Mouse (Mus musculus): Measurements from ENCODE around the gene Sh2d3c. TPM values are rescaled to one million over a fixed set of nuclear protein-coding genes. Genes with fewer than 3 reads are reported as not detected.

Sh2d3c gene
- polyA plus RNA-seq, 1 experiment, result not detected

DNA sequence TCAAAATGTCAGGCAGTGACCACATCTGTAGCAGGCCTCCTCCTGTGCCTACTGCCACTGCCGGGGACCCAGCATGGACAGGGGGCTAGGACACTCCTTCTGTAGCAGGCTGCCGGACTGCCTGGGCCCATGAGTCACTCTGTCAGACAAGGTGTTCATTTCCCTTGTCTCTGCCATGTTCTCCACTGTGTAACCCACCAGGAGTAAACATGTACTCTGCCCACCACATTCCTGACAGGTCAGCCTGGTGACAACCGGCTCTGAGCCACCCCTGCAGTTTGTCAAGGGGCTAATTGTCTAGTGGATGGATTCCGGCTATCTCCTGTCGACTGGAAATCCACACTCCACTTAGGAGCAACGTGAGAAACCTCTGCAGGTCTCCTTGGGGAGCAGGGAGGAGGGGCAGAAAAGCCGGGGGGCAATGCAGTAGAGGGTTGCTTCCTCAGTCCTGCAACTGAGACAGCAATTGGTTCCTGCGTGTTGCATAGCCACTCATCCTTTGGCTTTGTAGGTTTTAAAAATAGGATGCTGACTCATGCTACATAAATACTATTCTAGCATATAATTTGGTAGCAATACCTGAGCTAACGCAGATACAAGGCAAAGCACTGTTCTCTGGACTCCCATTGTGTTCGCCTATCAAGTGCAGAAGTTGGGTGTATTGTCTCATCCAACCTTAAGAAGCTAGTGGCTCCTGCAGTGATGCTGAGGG, 77.6 kb downstream of the Sh2d3c start:
- Histone ChIP-seq H3K27ac (ENCODE audit: insufficient read depth, low read depth, low read length) (peak overlapping the region; percentile 65), H3K4me1 (ENCODE audit: control insufficient read depth, insufficient read depth, low read length) (peaks cover 25% of the 10 kb centered on the region), H3K4me3 (ENCODE audit: insufficient read depth, low read depth, low read length) (no peak overlapping the region)
- TF ChIP-seq POLR2A (IDR thresholded peaks at IDR 0.05; ENCODE audit: insufficient read depth, low read depth, low read length) (no peak), CTCF (IDR thresholded peaks at IDR 0.05; ENCODE audit: insufficient read depth, low read depth, low read length) (no peak)
- WGBS, result 32% methylated on average over 10 of the region's 10 CpGs

Other genes starting within 250 kb of the Sh2d3c start
- not detected in 2 replicates for gene Fam102a, start 185.7 kb upstream of the Sh2d3c start, polyA plus RNA-seq (2012; ENCODE audit: insufficient read depth, insufficient read length, low replicate concordance, missing spikeins)
- gene Dpm2, start 150.2 kb upstream of the Sh2d3c start, polyA plus RNA-seq (2012; ENCODE audit: insufficient read depth, insufficient read length, low replicate concordance, missing spikeins), result not detected in 2 replicates
- gene Pip5kl1, start 146.3 kb upstream of the Sh2d3c start, polyA plus RNA-seq (2012; ENCODE audit: insufficient read depth, insufficient read length, low replicate concordance, missing spikeins), result not detected in 2 replicates
- not detected in 2 replicates for gene 9430097D07Rik, start 145.4 kb upstream of the Sh2d3c start, polyA plus RNA-seq (2012; ENCODE audit: insufficient read depth, insufficient read length, low replicate concordance, missing spikeins)
- not detected in 2 replicates for gene St6galnac4, start 134.0 kb upstream of the Sh2d3c start, polyA plus RNA-seq (2012; ENCODE audit: insufficient read depth, insufficient read length, low replicate concordance, missing spikeins)
- not detected in 2 replicates for gene St6galnac6, start 121.3 kb upstream of the Sh2d3c start, polyA plus RNA-seq (2012; ENCODE audit: insufficient read depth, insufficient read length, low replicate concordance, missing spikeins)
- gene Ak1, start 99.3 kb upstream of the Sh2d3c start, polyA plus RNA-seq (2012; ENCODE audit: insufficient read depth, insufficient read length, low replicate concordance, missing spikeins), result not detected in 2 replicates
- gene Eng, start 74.5 kb upstream of the Sh2d3c start, polyA plus RNA-seq (2012; ENCODE audit: insufficient read depth, insufficient read length, low replicate concordance, missing spikeins), result not detected in 2 replicates
- gene Fpgs, start 16.9 kb upstream of the Sh2d3c start, polyA plus RNA-seq (2012; ENCODE audit: insufficient read depth, insufficient read length, low replicate concordance, missing spikeins), result not detected in 2 replicates
- gene Cdk9, start 8.0 kb upstream of the Sh2d3c start, polyA plus RNA-seq (2012; ENCODE audit: insufficient read depth, insufficient read length, low replicate concordance, missing spikeins), result 509 TPM in 1 of 2 replicates, not detected in the other
- gene 6330409D20Rik, start 20.0 kb downstream of the Sh2d3c start, polyA plus RNA-seq (2012; ENCODE audit: insufficient read depth, insufficient read length, low replicate concordance, missing spikeins), result not detected in 2 replicates
- gene Tor2a, start 36.2 kb downstream of the Sh2d3c start, polyA plus RNA-seq (2012; ENCODE audit: insufficient read depth, insufficient read length, low replicate concordance, missing spikeins), result not detected in 2 replicates
- gene Ttc16, start 54.6 kb downstream of the Sh2d3c start, polyA plus RNA-seq (2012; ENCODE audit: insufficient read depth, insufficient read length, low replicate concordance, missing spikeins), result not detected in 2 replicates
- gene Ptrh1, start 54.7 kb downstream of the Sh2d3c start, polyA plus RNA-seq (2012; ENCODE audit: insufficient read depth, insufficient read length, low replicate concordance, missing spikeins), result not detected in 2 replicates
- gene Cfap157, start 63.4 kb downstream of the Sh2d3c start, polyA plus RNA-seq (2012; ENCODE audit: insufficient read depth, insufficient read length, low replicate concordance, missing spikeins), result not detected in 2 replicates
- 182 and 623 TPM in 2 replicates for gene Stxbp1, start 126.2 kb downstream of the Sh2d3c start, polyA plus RNA-seq (2012; ENCODE audit: insufficient read depth, insufficient read length, low replicate concordance, missing spikeins)
- not detected in 2 replicates for gene Fam129b, start 155.1 kb downstream of the Sh2d3c start, polyA plus RNA-seq (2012; ENCODE audit: insufficient read depth, insufficient read length, low replicate concordance, missing spikeins)
- gene Rpl12, start 240.5 kb downstream of the Sh2d3c start, polyA plus RNA-seq (2012; ENCODE audit: insufficient read depth, insufficient read length, low replicate concordance, missing spikeins), result not detected in 2 replicates
- not detected in 2 replicates for gene Lrsam1, start 240.6 kb downstream of the Sh2d3c start, polyA plus RNA-seq (2012; ENCODE audit: insufficient read depth, insufficient read length, low replicate concordance, missing spikeins)

All from olfactory bulb, adult 2 months (tissue).